Mouse (Mus musculus) olfactory bulb, adult 2 months (tissue): ENCODE results near the gene Inca1. TPM values are rescaled to one million over a fixed set of nuclear protein-coding genes. Genes with fewer than 3 reads are reported as not detected.

ENCODE experiments used
- H3K27ac ChIP-seq: fragments of 200-500 bp; 2 replicates; pipeline ENCODE4 v1.5.1; 2012; ENCODE audit warnings: low read depth, low read length; ENCODE audit not compliant: insufficient read depth
- H3K4me1 ChIP-seq: fragments of 200-500 bp; 2 replicates; pipeline ENCODE4 v1.6.1; 2012; ENCODE audit warnings: low read length; ENCODE audit not compliant: control insufficient read depth, insufficient read depth
- H3K4me3 ChIP-seq: fragments of 200-500 bp; 2 replicates; pipeline ENCODE4 v1.5.1; 2012; ENCODE audit warnings: mild to moderate bottlenecking, low read depth, low read length, moderate library complexity; ENCODE audit not compliant: insufficient read depth
- CTCF ChIP-seq: fragments of 200-500 bp; IDR thresholded peaks from 2 replicates; pipeline ENCODE4 v1.5.1; 2012; ENCODE audit warnings: low read depth, mild to moderate bottlenecking, low read length, moderate library complexity; ENCODE audit not compliant: insufficient read depth
- POLR2A ChIP-seq: fragments of 200-500 bp; IDR thresholded peaks from 2 replicates; pipeline ENCODE4 v1.6.1; 2012; ENCODE audit warnings: mild to moderate bottlenecking, low read depth, low read length, moderate library complexity; ENCODE audit not compliant: insufficient read depth
- WGBS: fragments of 180-500 bp; shearing (Covaris S2); methylation state at CpG from one replicate; pipeline ENCODE4 v1.1.7; 2018; 5-methylcytosine and 5-hydroxymethylcytosine counted together
- polyA plus RNA-seq: library from polyadenylated mRNA; stranded (reverse); fragments of >200 nt; gene quantifications from 2 replicates; pipeline ENCODE4 v1.2.4, GENCODE M21; 2012; ENCODE audit warnings: low replicate concordance; ENCODE audit not compliant: missing spikeins, insufficient read depth, insufficient read length

The Inca1 gene
- polyA plus RNA-seq, 1 experiment = not detected

DNA sequence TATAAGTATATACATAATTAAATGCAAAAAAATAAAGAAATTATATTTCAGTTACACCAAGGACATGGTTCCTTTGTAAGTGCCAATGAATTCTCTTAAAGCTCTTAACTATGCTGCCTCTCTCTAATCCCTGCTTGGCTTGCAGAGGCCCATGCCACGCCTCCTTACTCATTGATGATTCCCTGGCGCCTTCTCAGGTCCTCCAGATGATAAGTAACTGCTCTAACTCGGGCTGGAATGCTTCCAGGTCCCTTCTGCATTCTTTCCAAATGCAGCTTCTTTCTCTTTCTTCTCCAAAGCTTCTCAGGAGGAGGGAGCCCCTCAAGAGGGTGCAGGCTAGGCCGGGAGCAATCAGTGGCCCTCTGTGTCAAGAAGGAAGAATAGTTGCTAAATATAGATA lies 10.4 kb downstream of the Inca1 start:
- H3K27ac ChIP-seq = no peak overlapping the region
- WGBS = 41% methylated on average over 4 of the region's 4 CpGs
- TF ChIP-seq POLR2A = no peak
- H3K4me1 ChIP-seq = peaks cover 6% of the 10 kb centered on the region; the same call in 1 of the 2 replicates
- no peak overlapping the region for H3K4me3 ChIP-seq

DNA sequence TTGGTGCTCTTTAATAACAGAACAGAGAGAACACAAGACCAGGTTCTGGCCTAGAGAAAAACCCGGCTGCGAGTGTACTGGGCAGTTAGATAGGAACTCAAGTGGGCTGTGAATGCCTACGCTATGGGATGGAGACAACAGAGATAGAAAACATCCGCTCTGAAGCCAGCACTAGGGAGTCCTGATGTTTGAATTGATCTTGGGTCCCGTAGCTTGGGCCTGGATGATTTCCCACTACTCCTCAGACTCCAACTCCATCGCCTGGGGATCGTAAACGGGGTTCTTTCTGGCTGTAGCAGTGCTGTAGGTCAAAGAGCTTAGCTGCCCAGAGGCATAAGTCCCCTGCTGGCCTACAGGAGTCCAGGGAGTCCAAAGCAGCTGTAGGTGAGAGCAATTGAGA lies 11.6 kb downstream of the Inca1 start:
- 4% methylated on average over 8 of the region's 8 CpGs for WGBS
- H3K4me3 ChIP-seq = peak overlapping the region; percentile 87
- H3K4me1 ChIP-seq = peaks cover 6% of the 10 kb centered on the region; the same call in 1 of the 2 replicates
- TF ChIP-seq CTCF = no peak
- no peak for TF ChIP-seq POLR2A
- H3K27ac ChIP-seq = peak overlapping the region; percentile 67

DNA sequence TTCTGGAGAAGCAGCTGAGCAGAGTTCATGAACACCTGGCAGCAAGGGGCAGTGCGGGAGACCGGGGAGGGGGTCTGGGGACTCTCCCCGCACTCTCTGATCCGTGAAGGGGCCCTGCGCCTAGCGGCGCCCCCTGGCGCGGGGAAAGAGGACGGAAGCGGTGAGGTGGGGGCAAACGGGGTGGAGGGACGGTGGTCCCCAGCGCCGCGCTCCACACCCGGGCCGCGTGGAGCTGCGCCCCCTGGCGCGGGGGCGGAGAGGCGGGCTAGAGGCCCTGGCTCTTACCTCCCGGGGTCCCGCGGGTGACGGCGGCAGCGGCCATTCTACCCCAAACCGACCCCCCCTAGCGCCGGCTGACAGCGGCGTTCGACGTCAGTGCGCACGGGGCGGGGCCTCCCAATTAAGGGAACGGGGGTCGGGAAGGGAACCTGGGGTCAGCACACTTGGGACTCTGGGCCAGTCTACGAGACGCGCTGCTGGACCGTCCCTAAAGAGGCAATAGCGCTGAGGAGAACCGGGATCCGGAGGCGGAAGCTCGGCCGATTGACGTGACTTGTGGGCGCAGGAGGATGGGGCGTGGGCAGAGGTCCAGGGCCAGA lies 12.3 kb downstream of the Inca1 start, which contains the start of gene Camta2:
Gene Camta2 (minus strand): TSS at position 505 of the 599 bp plus-strand sequence.
- Histone ChIP-seq H3K4me1 (peaks cover 8% of the 10 kb centered on the region; the same call in 1 of the 2 replicates), H3K27ac (peak within 1 kb of the TSS; percentile 67), H3K4me3 (peak within 1 kb of the TSS; percentile 87)
- TF ChIP-seq CTCF = peak; percentile 73
- TF ChIP-seq POLR2A = peak; percentile 88
- under 1% methylated on average over 55 of the region's 55 CpGs for WGBS

DNA sequence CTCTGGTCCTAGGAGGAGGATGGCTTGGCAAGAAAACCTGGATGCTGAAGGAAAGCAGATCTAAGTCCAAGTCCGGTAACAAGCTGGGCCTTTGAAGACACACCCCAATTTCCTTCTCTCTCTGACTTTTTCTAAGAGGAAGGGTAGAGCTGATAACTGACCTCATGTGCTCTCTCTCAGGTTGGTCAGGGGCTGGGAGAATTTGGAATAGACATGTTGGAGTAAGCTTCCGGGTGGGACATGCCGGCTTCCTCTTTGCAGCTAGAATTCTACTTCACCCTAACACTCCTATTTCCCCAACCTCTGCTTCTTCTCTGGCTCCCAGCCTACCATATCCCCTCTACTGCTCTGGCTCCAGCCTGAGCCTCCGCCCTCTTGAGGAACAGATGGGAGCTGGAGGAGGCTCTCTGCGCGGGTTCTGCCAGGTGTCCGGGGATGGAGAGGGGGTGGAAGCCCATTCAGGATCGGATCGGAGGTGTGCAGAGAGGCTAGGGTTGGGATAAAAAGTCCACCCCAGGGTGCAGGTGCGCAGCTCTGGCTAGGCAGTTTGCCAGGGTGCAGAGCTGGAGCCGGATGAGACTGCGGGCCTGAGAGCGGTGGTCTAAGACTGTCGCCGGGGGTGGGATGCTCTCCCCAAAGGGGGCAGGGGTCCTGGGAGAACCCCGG lies 12.9 kb downstream of the Inca1 start:
- Histone ChIP-seq H3K4me3 (peak overlapping the region; percentile 87), H3K4me1 (peaks cover 15% of the 10 kb centered on the region), H3K27ac (peak overlapping the region; percentile 67)
- TF ChIP-seq POLR2A = no peak
- no peak for TF ChIP-seq CTCF
- WGBS = under 1% methylated on average over 16 of the region's 16 CpGs

DNA sequence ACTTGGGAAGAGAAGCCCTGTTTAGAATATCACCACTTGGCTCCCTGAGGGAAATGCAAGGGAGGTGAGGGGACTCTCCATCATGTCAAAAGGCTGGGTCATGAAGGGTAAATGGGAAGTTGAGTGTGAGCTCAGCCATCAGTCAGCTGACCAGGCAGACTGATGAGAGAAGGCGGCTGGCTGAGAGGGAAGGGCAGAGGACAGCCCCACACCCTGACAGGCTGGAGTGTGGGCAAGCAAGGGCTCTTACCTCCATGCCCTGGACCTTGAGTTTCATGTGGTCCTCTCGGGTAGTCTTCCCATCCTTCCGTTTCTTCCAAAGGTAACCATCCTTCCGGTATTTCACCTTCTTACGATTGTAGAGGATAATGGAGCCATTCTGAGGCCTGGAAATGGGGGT lies 16.3 kb downstream of the Inca1 start:
- Histone ChIP-seq H3K4me1 (peaks cover 16% of the 10 kb centered on the region), H3K27ac (no peak overlapping the region), H3K4me3 (no peak overlapping the region)
- TF ChIP-seq POLR2A (no peak), CTCF (no peak)
- 88% methylated on average over 5 of the region's 5 CpGs for WGBS

DNA sequence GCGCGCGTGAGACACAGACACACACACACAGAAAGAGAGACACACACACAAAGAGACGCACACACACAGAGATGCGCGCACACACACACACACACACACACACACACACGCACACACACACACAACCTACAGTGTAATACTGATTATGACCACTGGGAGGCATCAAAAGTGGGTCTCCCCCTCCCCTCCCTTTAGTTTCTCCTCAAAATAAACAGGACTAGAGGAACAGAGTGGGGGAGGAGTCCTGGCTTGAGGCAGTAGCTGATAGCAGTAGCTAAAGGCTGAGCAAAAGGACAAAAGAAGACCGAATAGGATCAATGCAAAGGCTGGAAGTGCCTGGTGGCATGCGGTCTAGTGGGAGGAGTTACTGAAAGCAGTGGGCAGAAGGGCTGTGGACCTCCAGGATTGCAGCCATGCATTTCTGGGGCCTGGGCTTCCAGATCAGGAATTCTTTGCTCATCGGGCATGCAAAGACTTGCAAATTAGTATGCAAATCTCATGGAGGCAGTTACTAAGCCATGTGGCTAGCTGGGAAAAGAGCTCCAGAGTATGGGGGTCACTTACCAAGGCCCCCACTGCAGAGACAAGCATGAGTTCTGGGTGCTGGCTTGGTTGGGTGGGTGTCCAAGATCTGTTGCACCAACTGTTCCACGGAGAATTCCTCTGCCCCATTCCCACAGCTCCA lies 17.9 kb downstream of the Inca1 start:
- no peak for TF ChIP-seq CTCF
- no peak for TF ChIP-seq POLR2A
- WGBS = 9% methylated on average over 11 of the region's 11 CpGs

DNA sequence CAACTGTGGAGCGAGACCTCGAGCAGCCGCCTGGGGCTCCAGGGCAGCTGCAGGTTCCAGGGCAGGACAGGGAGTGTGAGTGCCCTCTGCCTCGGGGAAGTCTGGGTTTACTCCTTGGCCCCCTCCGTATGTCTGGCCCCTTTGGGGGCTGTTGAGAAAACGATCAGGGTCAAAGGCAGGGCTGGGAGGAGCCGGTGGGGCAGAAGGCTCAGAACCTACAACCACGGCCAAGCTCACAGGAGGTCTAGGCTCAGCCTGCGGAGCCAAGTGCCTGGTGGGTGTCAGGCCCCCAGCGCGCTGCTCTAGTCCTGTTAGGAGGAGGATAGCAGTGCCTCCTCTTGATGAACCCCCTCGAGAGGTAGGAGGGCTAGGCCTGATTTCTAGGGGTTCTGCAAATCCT lies 18.8 kb downstream of the Inca1 start:
- Histone ChIP-seq H3K4me3 (no peak overlapping the region), H3K4me1 (peaks cover 10% of the 10 kb centered on the region), H3K27ac (no peak overlapping the region)
- WGBS = 73% methylated on average over 12 of the region's 12 CpGs
- TF ChIP-seq POLR2A (no peak), CTCF (no peak)

More for the DNA sequence above, 17.9 kb downstream of the Inca1 start:
- Histone ChIP-seq H3K27ac (no peak overlapping the region), H3K4me1 (peaks cover 11% of the 10 kb centered on the region), H3K4me3 (no peak overlapping the region)

DNA sequence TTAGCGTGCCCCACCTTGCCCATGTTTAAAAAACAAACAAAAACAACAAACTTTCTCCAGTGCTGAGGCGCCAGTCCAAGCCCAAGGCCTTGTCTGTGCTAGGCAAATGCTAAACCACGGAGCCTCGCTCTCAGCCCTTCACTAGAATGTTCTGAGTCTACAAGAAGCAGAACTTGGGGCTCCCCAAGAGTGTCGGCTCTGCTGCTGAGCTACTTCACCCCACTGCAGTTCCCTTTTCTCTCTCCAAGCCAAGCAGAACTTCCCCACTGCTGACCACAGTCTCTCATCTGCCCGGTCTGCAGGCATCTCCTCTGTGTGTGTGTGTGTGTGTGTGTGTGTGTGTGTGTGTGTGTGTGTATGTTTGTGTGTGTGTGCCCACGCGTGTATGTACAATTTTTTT lies 20.1 kb downstream of the Inca1 start:
- no peak overlapping the region for H3K27ac ChIP-seq
- H3K4me3 ChIP-seq = no peak overlapping the region
- 87% methylated on average over 8 of the region's 8 CpGs for WGBS
- no peak for TF ChIP-seq CTCF
- TF ChIP-seq POLR2A = no peak
- H3K4me1 ChIP-seq = peaks cover 10% of the 10 kb centered on the region

DNA sequence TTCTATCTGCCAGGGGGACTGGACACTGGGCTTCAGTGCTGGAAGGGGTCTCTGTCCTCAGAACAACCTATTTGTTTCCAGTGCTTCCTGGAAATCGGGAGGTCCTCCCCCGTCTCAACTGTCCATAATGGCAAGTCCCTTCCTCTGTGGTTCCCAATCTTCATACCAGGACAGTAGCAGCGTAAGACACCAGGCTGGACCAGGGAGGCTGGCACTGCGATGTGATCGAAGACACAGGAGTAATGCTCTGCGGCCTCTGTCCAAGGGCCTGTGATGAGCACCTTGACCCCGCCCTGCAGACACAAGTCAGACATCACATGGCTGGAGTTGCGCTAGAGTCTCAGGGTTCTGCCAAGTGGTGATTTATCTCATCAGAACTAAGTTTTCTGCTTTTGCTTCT lies 20.6 kb downstream of the Inca1 start:
- H3K4me3 ChIP-seq = no peak overlapping the region
- TF ChIP-seq POLR2A = no peak
- TF ChIP-seq CTCF = no peak
- H3K4me1 ChIP-seq = peaks cover 10% of the 10 kb centered on the region
- WGBS = 95% methylated on average over 8 of the region's 8 CpGs
- no peak overlapping the region for H3K27ac ChIP-seq
